Mouse (Mus musculus) effector memory CD4-positive, alpha-beta T cell, adult 5 months (primary cell): ENCODE results near the gene Inhba. TPM values are rescaled to one million over a fixed set of nuclear protein-coding genes. Genes with fewer than 3 reads are reported as not detected.

ENCODE experiments used
- polyA plus RNA-seq: library from polyadenylated mRNA; unstranded; fragments of 100-300 nt; shearing (Covaris generic); gene quantifications from one replicate; pipeline ENCODE4 v1.2.1, GENCODE M21; 2017

The Inhba gene
- polyA plus RNA-seq: 0.24 TPM

DNA sequence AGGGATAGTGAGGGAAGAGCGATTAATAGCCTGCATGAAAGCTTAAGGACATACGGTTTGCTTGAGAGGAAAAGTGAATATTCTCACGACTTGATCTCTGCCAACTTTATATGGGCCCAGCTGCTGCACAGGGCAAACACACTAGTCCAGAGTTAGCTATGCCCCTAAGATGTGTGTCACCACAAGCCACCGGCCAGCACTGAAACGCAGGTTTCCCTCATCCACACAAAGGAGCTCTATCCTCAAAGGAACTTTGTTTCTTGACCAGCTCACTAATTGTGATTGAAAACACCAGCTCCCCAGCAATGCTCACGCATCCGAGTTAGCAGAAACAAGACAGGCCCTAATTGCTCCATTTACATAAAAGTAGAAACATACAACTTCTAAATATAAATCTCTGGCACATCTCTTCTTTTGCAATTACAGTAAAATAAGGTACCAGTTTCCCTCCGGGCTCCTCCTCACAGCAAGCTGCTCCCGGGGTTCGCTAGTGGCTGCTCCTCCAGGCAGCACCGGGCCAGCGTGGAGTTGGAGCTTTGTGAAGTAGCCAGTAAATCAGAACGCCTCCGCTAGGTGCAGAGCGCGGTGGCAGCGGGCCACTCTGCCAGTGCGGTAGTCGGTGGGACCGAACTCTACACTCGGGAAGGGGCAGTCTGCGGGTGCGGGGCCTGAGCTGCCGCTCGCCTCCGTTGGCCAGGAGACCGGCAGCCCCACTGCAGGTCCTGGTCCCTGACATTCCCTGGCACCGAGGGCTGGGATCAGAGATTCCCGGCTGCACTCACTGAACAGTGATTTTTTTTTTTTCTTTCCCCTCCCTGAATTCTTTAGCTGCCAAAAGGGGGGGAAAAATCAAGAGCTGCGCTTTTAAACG, at the start of gene Inhba:
Gene Inhba, plus strand, starts transcription at position 480 of the 871 bp plus-strand sequence.

